ENCODE assay signal across 14 mouse cellular contexts in genomic region chr11:78146168-78146567, GRCm38 (mm10). TPM values are rescaled to one million over a fixed set of nuclear protein-coding genes. Genes with fewer than 3 reads are reported as not detected.
DNase-seq lines count a peak whose midpoint lies in the region; ATAC-seq and TF ChIP-seq lines count a peak whose summit lies in the region.
"Had no signal": no experiment of that assay in that cellular context is flagged by ENCODE, and none has a peak within 500 bp of the region (broad histone marks: within the 10 kb centered on the region; RNA-seq: fewer than 3 reads in every experiment).

No protein-coding gene starts in this region.

- H3K4me3 ChIP-seq in forebrain, postnatal 0 days (ENCODE audit: low read depth, low read length), result no peak overlapping the region
- H3K4me3 ChIP-seq in forebrain, embryonic 15.5 days, result no peak overlapping the region
- H3K4me3 ChIP-seq in left cerebral cortex, adult 2 months, result no peak overlapping the region
- H3K4me3 ChIP-seq: liver, embryonic 15.5 days; megakaryocyte, embryonic 14.5 days; myocyte had no signal

- 91% methylated on average over 5 of the region's 5 CpGs for WGBS in forebrain, postnatal 0 days
- WGBS in forebrain, embryonic 15.5 days, result 88% methylated on average over 5 of the region's 5 CpGs

- no peak for DNase-seq in forebrain, postnatal 0 days
- DNase-seq in left cerebral cortex, adult 2 months (ENCODE audit: extremely low spot score in 1 of 2, low spot score in 2 of 2), result no peak
- DNase-seq in left cerebral cortex, postnatal 36 days (ENCODE audit: low spot score in 2 of 2), result no peak
- DNase-seq in thymus, postnatal 4 days, result peak; percentile 35
- no peak for DNase-seq in thymus, postnatal 0 days (ENCODE audit: low spot score)
- DNase-seq in cerebellum, postnatal 36 days, result no peak
- no peak for DNase-seq in ovary, adult 18-20 months (ENCODE audit: low spot score)
- DNase-seq: cerebellum, adult 8-10 months; kidney, postnatal 36 days had no signal

- peak; percentile 29; the same call in 1 of the 2 replicates for TF ChIP-seq CTCF in forebrain, postnatal 0 days (IDR thresholded peaks at IDR 0.05; ENCODE audit: low read depth)
- TF ChIP-seq CTCF in left cerebral cortex, adult 2 months (IDR thresholded peaks at IDR 0.05), result peak; percentile 13

- no peak overlapping the region for H3K27ac ChIP-seq in forebrain, postnatal 0 days (ENCODE audit: low read depth, low read length)
- H3K27ac ChIP-seq in forebrain, embryonic 15.5 days (replicated peaks), result no peak overlapping the region
- H3K27ac ChIP-seq in left cerebral cortex, adult 2 months, result no peak overlapping the region
- H3K27ac ChIP-seq: liver, embryonic 15.5 days had no signal

- no peaks in the 10 kb centered on the region for H3K27me3 ChIP-seq in forebrain, postnatal 0 days (ENCODE audit: insufficient read depth, low read length)
- H3K27me3 ChIP-seq in forebrain, embryonic 15.5 days, result no peaks in the 10 kb centered on the region
- H3K27me3 ChIP-seq: liver, embryonic 15.5 days; megakaryocyte, embryonic 14.5 days had no signal

- no peak overlapping the region for H3K4me2 ChIP-seq in forebrain, postnatal 0 days (ENCODE audit: low read depth)
- no peak overlapping the region for H3K4me2 ChIP-seq in forebrain, embryonic 15.5 days (replicated peaks)
- H3K4me2 ChIP-seq: liver, embryonic 15.5 days had no signal

- intact Hi-C loops in left cerebral cortex, adult 2 months (cut with DNase I), result no loop called here
- intact Hi-C loops in left cerebral cortex, postnatal 36 days (cut with DNase I), result no loop called here

- H3K9ac ChIP-seq in forebrain, postnatal 0 days, result no peak overlapping the region
- H3K9ac ChIP-seq in forebrain, embryonic 15.5 days (replicated peaks), result no peak overlapping the region
- H3K9ac ChIP-seq: liver, embryonic 15.5 days had no signal

- no peaks in the 10 kb centered on the region for H3K9me3 ChIP-seq in forebrain, postnatal 0 days (ENCODE audit: low read length)
- H3K9me3 ChIP-seq in forebrain, embryonic 15.5 days, result no peaks in the 10 kb centered on the region
- H3K9me3 ChIP-seq: liver, embryonic 15.5 days; megakaryocyte, embryonic 14.5 days had no signal

- no peak for ATAC-seq in forebrain, postnatal 0 days
- no peak for ATAC-seq in forebrain, embryonic 15.5 days (replicated peaks)
- ATAC-seq: forebrain, embryonic 16.5 days had no signal

- peaks cover 55% of the 10 kb centered on the region for H3K36me3 ChIP-seq in forebrain, postnatal 0 days (ENCODE audit: insufficient read depth)
- peaks cover 60% of the 10 kb centered on the region for H3K36me3 ChIP-seq in forebrain, embryonic 15.5 days

- H3K4me1 ChIP-seq in forebrain, postnatal 0 days (ENCODE audit: insufficient read depth), result no peaks in the 10 kb centered on the region
- H3K4me1 ChIP-seq in forebrain, embryonic 15.5 days, result no peaks in the 10 kb centered on the region

RNA-seq across cellular contexts. Expression of gene Traf4, which starts 19.2 kb away (rescaled TPM):
- 99.0 and 107 TPM in 2 replicates for total RNA-seq in forebrain, postnatal 0 days (2014; rRNA removed)
- polyA plus RNA-seq in forebrain, postnatal 0 days (2015; fragmentation: Nextera tagmentation; extraction: Ambion mirVana), result 104 and 131 TPM in 2 replicates
- 121 TPM in 2 replicates for polyA plus RNA-seq in forebrain, embryonic 15.5 days (2015; fragmentation: Nextera tagmentation; extraction: Ambion mirVana)
- total RNA-seq in left cerebral cortex, adult 2 months (2021), result 10 to 100 TPM; 10.5 to 10.6 TPM
- 10 to 100 TPM; 10.5 to 12.5 TPM for total RNA-seq in left cerebral cortex, postnatal 36 days (2021)
- 57.5 and 58.6 TPM in 2 replicates for polyA plus RNA-seq in thymus, postnatal 0 days (2015; fragmentation: Nextera tagmentation; extraction: Ambion mirVana)

RNA-seq across cellular contexts. Expression of gene Nek8, which starts 30.3 kb away (rescaled TPM):
- 4.7 and 6.1 TPM in 2 replicates for total RNA-seq in forebrain, postnatal 0 days (2014; rRNA removed)
- polyA plus RNA-seq in forebrain, postnatal 0 days (2015; fragmentation: Nextera tagmentation; extraction: Ambion mirVana), result 5.5 and 5.7 TPM in 2 replicates
- 4.8 and 5.7 TPM in 2 replicates for polyA plus RNA-seq in forebrain, embryonic 15.5 days (2015; fragmentation: Nextera tagmentation; extraction: Ambion mirVana)
- total RNA-seq in left cerebral cortex, adult 2 months (2021), result 1 to 10 TPM; 3.0 to 3.1 TPM
- total RNA-seq in left cerebral cortex, postnatal 36 days (2021), result 1 to 10 TPM; 2.7 to 3.2 TPM
- polyA plus RNA-seq in thymus, postnatal 0 days (2015; fragmentation: Nextera tagmentation; extraction: Ambion mirVana), result 14.1 and 14.5 TPM in 2 replicates

RNA-seq across cellular contexts. Expression of gene Tlcd1, which starts 30.3 kb away (rescaled TPM):
- 15.3 and 22.0 TPM in 2 replicates for total RNA-seq in forebrain, postnatal 0 days (2014; rRNA removed)
- polyA plus RNA-seq in forebrain, postnatal 0 days (2015; fragmentation: Nextera tagmentation; extraction: Ambion mirVana), result 13.9 and 19.0 TPM in 2 replicates
- 4.4 and 5.0 TPM in 2 replicates for polyA plus RNA-seq in forebrain, embryonic 15.5 days (2015; fragmentation: Nextera tagmentation; extraction: Ambion mirVana)
- total RNA-seq in left cerebral cortex, adult 2 months (2021), result 10 to 100 TPM; 24.4 to 27.7 TPM
- total RNA-seq in left cerebral cortex, postnatal 36 days (2021), result 10 to 100 TPM; 32.5 to 36.1 TPM
- polyA plus RNA-seq in thymus, postnatal 0 days (2015; fragmentation: Nextera tagmentation; extraction: Ambion mirVana), result 12.2 and 13.5 TPM in 2 replicates

RNA-seq across cellular contexts. Expression of gene Rpl23a, which starts 37.2 kb away (rescaled TPM):
- total RNA-seq in forebrain, postnatal 0 days (2014; rRNA removed), result 772 and 968 TPM in 2 replicates
- 938 and 1,223 TPM in 2 replicates for polyA plus RNA-seq in forebrain, postnatal 0 days (2015; fragmentation: Nextera tagmentation; extraction: Ambion mirVana)
- 896 and 935 TPM in 2 replicates for polyA plus RNA-seq in forebrain, embryonic 15.5 days (2015; fragmentation: Nextera tagmentation; extraction: Ambion mirVana)
- total RNA-seq in left cerebral cortex, adult 2 months (2021), result 100 to 1,000 TPM; 647 to 724 TPM
- total RNA-seq in left cerebral cortex, postnatal 36 days (2021), result 100 to 1,000 TPM; 673 to 732 TPM
- polyA plus RNA-seq in thymus, postnatal 0 days (2015; fragmentation: Nextera tagmentation; extraction: Ambion mirVana), result 1,919 and 1,995 TPM in 2 replicates

RNA-seq across cellular contexts. Expression of gene Rab34, which starts 42.1 kb away (rescaled TPM):
- total RNA-seq in forebrain, postnatal 0 days (2014; rRNA removed), result 76.9 and 83.5 TPM in 2 replicates
- polyA plus RNA-seq in forebrain, postnatal 0 days (2015; fragmentation: Nextera tagmentation; extraction: Ambion mirVana), result 50.8 and 55.5 TPM in 2 replicates
- 55.9 and 56.3 TPM in 2 replicates for polyA plus RNA-seq in forebrain, embryonic 15.5 days (2015; fragmentation: Nextera tagmentation; extraction: Ambion mirVana)
- 10 to 100 TPM; 19.0 to 19.7 TPM for total RNA-seq in left cerebral cortex, adult 2 months (2021)
- 10 to 100 TPM; 20.5 to 28.0 TPM for total RNA-seq in left cerebral cortex, postnatal 36 days (2021)
- 26.4 and 29.6 TPM in 2 replicates for polyA plus RNA-seq in thymus, postnatal 0 days (2015; fragmentation: Nextera tagmentation; extraction: Ambion mirVana)
